Mouse (Mus musculus) forebrain, embryonic 14.5 days (tissue): ENCODE results near the gene Rasa4. TPM values are rescaled to one million over a fixed set of nuclear protein-coding genes. Genes with fewer than 3 reads are reported as not detected.
"Not testable (repeated sequence)": the region's sequence is repeated elsewhere in the genome, so short reads cannot be mapped to it uniquely, and the experiment has no call there.

Experiments
- ATAC-seq: fragments of 200-750 bp; cut with Nextera tagmentation; 2 replicates; pipeline ENCODE4 v1.8.0; 2017; ENCODE audit warnings: mild to moderate bottlenecking, moderate library complexity
- DNase-seq: peaks from one replicate; pipeline ENCODE4 v3.0.0-alpha.2; 2015; ENCODE audit warnings: low spot score
- H3K27ac ChIP-seq: fragments of 300-500 bp; sonication (generic); 2 replicates; pipeline ENCODE4 v1.5.1; 2014; ENCODE audit warnings: low read depth, mild to moderate bottlenecking, control low read depth, low read length, moderate library complexity
- H3K27me3 ChIP-seq: fragments of 300-500 bp; sonication (generic); replicated peaks from 2 replicates; pipeline ENCODE4 v1.6.1; 2014; ENCODE audit warnings: low read length, control low read depth, mixed read lengths; ENCODE audit not compliant: control insufficient read depth, insufficient read depth
- H3K36me3 ChIP-seq: fragments of 300-500 bp; sonication (generic); 2 replicates; pipeline ENCODE4 v1.6.1; 2014; ENCODE audit warnings: low read length, control low read depth; ENCODE audit not compliant: control insufficient read depth, insufficient read depth
- H3K4me1 ChIP-seq: fragments of 300-500 bp; sonication (generic); 2 replicates; pipeline ENCODE4 v1.6.1; 2014; ENCODE audit warnings: antibody characterized with exemption, low read length, control low read depth; ENCODE audit not compliant: control insufficient read depth, insufficient read depth
- H3K4me2 ChIP-seq: fragments of 300-500 bp; sonication (generic); 2 replicates; pipeline ENCODE4 v1.6.1; 2014; ENCODE audit warnings: mild to moderate bottlenecking, control low read depth, low read length
- H3K4me3 ChIP-seq: fragments of 300-500 bp; sonication (generic); 2 replicates; pipeline ENCODE4 v1.5.1; 2014; ENCODE audit warnings: low read depth, low read length, control low read depth
- H3K9ac ChIP-seq: fragments of 300-500 bp; sonication (generic); 2 replicates; pipeline ENCODE4 v1.6.1; 2014; ENCODE audit warnings: mild to moderate bottlenecking, low read length, control low read depth, moderate library complexity
- H3K9me3 ChIP-seq: fragments of 300-500 bp; sonication (generic); replicated peaks from 2 replicates; pipeline ENCODE4 v1.6.1; 2016; ENCODE audit warnings: low read length, control low read depth, mixed read lengths; ENCODE audit not compliant: control insufficient read depth
- WGBS: fragments of 180-500 bp; shearing (Covaris S2); extraction: QIAGEN DNeasy Blood & Tissue Kit; methylation state at CpG from one replicate; pipeline ENCODE4 v1.1.7; 2014; 5-methylcytosine and 5-hydroxymethylcytosine counted together
- polyA plus RNA-seq: library from polyadenylated mRNA; unstranded; fragments of >200 nt; fragmentation: Nextera tagmentation; extraction: Ambion mirVana; gene quantifications from 2 replicates; pipeline ENCODE4 v1.2.1, GENCODE M21; 2014

Gene Rasa4
- polyA plus RNA-seq, 1 experiment from 2014 or later = 4.9 TPM

DNA sequence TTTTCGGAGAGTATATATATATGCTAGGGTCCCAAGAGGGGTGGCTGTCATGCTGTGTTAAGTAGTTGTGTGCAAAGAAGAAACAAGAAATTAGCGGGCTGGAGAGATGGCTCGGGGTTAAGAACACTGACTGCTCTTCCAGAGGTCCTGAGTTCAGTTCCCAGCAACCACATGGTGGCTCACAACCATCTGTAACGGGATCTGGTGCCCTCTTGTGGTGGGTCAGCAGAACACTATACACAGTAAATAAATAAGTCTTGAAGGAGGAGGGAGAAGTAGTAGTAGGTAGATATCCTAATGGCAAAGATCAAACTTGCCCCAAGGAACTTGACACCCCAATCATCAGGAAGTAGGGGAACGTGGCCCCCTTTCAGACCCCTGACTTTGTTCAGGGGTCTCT, 59.0 kb downstream of the Rasa4 start:
- 84% methylated on average over 5 of the region's 5 CpGs for WGBS
- no peak for DNase-seq

DNA sequence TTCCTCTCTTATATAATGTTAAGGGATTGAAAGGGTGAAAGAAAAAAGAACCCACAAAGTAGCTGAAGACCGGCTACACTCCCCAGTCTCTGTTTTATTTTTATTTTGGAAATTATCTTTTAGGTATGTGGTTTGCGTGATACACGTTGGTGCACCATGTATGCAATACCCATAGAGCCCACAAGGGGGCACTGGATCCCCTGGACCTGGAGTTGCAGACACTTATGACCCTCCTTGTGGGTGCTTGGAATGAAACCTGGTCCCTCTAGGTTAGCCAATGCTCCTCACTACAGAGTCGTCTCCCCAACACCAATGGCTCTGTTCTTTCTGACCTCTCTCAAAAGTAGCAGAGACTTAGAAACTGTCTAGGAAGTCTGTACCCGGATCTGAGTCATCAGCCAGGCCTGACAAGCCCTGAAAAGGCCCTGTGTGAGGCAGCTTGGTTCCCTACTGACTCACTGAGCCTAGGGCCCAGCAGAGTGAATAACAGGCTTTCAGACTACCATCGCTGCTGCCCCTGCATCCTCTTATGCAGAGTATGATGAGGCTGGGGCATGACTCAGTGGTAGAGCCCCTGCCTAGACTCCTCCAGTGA, 59.5 kb downstream of the Rasa4 start:
- no peak overlapping the region for H3K9ac ChIP-seq
- H3K9me3 ChIP-seq = no peaks in the 10 kb centered on the region
- DNase-seq (no peak), ATAC-seq (no peak)
- H3K27ac ChIP-seq = no peak overlapping the region
- no peak overlapping the region for H3K4me3 ChIP-seq
- WGBS = 90% methylated on average over 6 of the region's 6 CpGs
- H3K27me3 ChIP-seq = no peaks in the 10 kb centered on the region
- peaks cover 36% of the 10 kb centered on the region for H3K36me3 ChIP-seq
- no peaks in the 10 kb centered on the region for H3K4me1 ChIP-seq
- no peak overlapping the region for H3K4me2 ChIP-seq

More for the DNA sequence above, 59.0 kb downstream of the Rasa4 start:
- no peak overlapping the region for H3K4me2 ChIP-seq
- peaks cover 36% of the 10 kb centered on the region for H3K36me3 ChIP-seq
- no peaks in the 10 kb centered on the region for H3K4me1 ChIP-seq
- H3K27me3 ChIP-seq = no peaks in the 10 kb centered on the region
- ATAC-seq = no peak
- H3K4me3 ChIP-seq = no peak overlapping the region
- no peak overlapping the region for H3K9ac ChIP-seq
- no peak overlapping the region for H3K27ac ChIP-seq
- H3K9me3 ChIP-seq = no peaks in the 10 kb centered on the region

DNA sequence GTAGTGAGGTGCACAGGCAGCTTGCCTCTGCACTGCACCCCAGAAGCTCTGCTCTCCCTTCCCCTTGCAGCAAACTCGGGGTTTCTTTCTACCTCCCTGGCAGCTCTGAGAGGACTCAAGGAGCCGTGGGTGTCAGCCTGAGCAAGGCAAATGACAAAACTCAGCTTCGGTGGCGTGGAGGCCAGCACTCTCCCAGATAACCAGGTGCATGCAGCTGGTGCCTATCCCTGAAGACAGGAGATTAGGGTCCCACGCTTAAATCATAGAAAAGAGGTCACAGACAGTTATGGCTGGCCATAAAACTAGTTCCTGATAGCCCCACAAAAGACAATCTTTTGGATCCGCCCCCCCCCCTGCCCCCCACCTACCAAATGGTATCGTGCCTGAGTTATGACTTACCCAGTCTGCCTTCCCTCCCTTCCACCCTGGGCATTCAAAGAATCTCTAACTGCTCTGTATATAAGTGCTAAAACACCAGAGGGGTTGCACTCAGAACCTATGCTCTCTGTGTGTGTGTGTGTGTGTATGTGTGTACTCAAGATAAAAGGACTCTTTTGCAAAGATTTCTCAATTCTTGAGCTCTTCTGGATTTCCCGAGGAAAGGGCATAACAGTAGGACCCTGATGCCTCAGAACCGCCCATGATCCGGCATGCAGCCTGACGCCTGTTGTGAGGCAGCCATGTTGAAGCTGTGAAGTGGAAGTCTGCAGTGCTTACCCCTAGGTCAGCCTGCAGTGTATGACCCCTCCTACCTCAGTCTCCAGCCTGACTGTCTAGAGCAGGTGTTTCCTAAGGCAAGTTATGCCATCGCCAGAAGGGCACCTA, 61.1 kb downstream of the Rasa4 start:
- H3K4me3 ChIP-seq = no peak overlapping the region
- no peak overlapping the region for H3K4me2 ChIP-seq
- no peaks in the 10 kb centered on the region for H3K4me1 ChIP-seq
- DNase-seq (no peak), ATAC-seq (no peak)
- H3K36me3 ChIP-seq = peaks cover 25% of the 10 kb centered on the region
- WGBS = 74% methylated on average over 12 of the region's 12 CpGs
- H3K27ac ChIP-seq = no peak overlapping the region
- H3K9ac ChIP-seq = no peak overlapping the region
- no peaks in the 10 kb centered on the region for H3K27me3 ChIP-seq
- no peaks in the 10 kb centered on the region for H3K9me3 ChIP-seq

DNA sequence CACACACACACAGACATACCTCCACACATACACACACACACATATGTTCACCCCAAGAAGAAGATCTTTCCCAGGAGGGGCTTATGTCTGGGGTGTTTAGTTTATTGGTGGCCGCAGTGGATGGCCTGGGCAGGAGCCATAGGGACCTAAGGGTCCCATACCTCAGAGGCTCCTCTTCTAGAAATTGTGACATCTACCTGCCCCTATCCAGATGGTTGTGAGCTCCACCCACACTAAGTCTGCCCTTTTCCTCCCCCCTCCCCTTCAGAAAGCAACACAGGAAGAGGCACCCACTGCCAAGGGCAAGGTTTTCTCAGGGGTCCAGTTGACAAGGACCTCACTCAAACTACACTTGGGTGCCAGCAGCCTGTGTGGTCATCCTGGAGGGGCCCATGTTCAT, 63.2 kb downstream of the Rasa4 start:
- H3K36me3 ChIP-seq = peaks cover 4% of the 10 kb centered on the region
- WGBS = 90% methylated on average over 1 of the region's 1 CpGs
- no peak overlapping the region for H3K4me3 ChIP-seq
- no peaks in the 10 kb centered on the region for H3K9me3 ChIP-seq
- H3K9ac ChIP-seq = no peak overlapping the region
- H3K27me3 ChIP-seq = no peaks in the 10 kb centered on the region
- DNase-seq (no peak), ATAC-seq (no peak)
- H3K4me1 ChIP-seq = no peaks in the 10 kb centered on the region
- no peak overlapping the region for H3K27ac ChIP-seq
- no peak overlapping the region for H3K4me2 ChIP-seq

DNA sequence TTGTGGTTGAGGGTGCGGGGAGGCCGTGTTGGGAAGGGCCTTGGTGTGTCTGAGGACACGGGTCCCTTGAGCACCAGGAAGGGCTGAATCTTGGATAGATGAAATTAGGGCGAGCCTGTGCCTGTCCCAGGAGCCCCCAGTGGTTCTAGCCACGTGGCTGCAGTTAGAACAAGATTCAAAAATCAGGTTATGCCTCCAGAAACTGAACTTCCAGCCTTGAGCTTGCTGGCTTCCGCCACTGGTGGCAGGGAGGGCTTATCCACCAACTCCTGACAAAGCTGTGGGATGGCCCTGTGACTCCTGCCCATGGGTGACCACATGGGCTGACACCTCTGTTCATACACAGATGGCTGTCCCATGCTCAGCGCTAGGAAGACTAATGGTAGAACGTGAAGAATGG, 64.0 kb downstream of the Rasa4 start:
- Histone ChIP-seq H3K9ac (no peak overlapping the region), H3K27ac (no peak overlapping the region), H3K9me3 (no peaks in the 10 kb centered on the region), H3K36me3 (no peaks in the 10 kb centered on the region), H3K4me3 (no peak overlapping the region), H3K27me3 (no peaks in the 10 kb centered on the region), H3K4me1 (no peaks in the 10 kb centered on the region), H3K4me2 (no peak overlapping the region)
- no peak for ATAC-seq
- no peak for DNase-seq
- 71% methylated on average over 8 of the region's 8 CpGs for WGBS

DNA sequence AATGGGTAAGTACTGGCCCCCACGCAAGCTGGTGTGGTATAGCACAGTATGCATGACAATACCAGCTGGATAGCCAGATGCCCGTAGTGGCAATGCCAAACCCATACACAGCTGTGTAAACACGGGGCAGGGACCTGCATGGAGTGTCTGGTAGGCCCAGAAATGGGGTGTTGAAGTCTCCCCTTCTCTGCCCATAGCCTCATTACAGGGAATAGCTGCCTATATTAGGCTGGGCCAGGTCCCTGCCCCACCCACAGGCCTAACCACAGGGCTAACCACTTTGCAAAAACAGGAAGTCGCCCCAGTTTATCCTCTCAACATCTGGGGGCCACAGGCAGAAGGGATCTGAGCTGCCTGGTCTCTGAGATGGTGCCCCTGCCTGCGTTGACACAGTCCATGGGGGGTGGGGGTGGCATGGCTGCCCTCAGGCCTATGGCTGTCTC, 65.4 kb downstream of the Rasa4 start:
- H3K4me1 ChIP-seq, H3K9ac ChIP-seq, H3K27ac ChIP-seq, H3K27me3 ChIP-seq, H3K9me3 ChIP-seq, ATAC-seq, H3K4me2 ChIP-seq, DNase-seq, H3K4me3 ChIP-seq, H3K36me3 ChIP-seq: not testable (repeated sequence)
- 79% methylated on average over 5 of the region's 5 CpGs for WGBS

DNA sequence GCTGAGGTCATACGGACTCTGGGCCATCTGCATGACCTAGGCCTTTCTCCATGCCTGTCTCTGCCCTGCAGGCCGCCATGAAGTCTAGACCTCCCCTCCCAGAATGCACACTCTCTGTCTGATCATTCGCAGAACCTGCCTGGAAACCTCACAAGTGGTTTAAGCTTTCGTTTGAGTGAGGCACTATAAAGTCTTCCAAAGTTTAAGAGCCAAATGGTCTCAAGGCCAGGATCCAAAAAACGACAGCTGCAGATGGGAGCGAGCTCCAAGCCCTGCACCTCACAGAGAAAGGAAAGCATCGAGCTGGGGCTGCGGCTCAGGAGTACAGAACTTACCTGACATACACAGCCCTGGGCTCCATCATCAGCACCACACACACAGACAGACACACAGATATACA, 68.6 kb downstream of the Rasa4 start:
- H3K27ac ChIP-seq = no peak overlapping the region
- H3K4me3 ChIP-seq = no peak overlapping the region
- no peaks in the 10 kb centered on the region for H3K36me3 ChIP-seq
- DNase-seq (no peak), ATAC-seq (no peak)
- 82% methylated on average over 8 of the region's 8 CpGs for WGBS
- no peak overlapping the region for H3K9ac ChIP-seq
- no peak overlapping the region for H3K4me2 ChIP-seq
- H3K4me1 ChIP-seq = no peaks in the 10 kb centered on the region
- no peaks in the 10 kb centered on the region for H3K9me3 ChIP-seq
- no peaks in the 10 kb centered on the region for H3K27me3 ChIP-seq

DNA sequence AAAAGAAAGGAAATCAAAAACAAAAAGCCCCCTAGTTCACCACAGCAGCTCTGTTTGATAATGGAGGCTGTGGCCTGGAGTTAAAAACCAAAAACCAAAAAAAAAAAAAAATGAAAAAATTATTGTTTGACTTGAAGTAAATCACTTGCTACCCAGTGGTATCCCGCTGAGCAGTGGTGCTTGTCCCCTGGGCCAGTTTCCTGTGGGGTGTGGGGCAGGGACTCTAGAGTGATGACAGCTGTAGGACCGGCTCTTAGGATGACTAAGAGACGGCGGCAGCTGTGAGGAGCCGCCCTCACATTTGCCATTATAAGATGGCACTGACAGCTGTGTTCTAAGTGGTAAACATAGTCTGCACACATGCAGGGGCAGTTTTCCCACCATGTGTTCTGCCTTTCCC, 71.7 kb downstream of the Rasa4 start:
- no peaks in the 10 kb centered on the region for H3K4me1 ChIP-seq
- ATAC-seq (no peak), DNase-seq (no peak)
- H3K27ac ChIP-seq = no peak overlapping the region
- H3K4me3 ChIP-seq = no peak overlapping the region
- no peak overlapping the region for H3K4me2 ChIP-seq
- no peaks in the 10 kb centered on the region for H3K9me3 ChIP-seq
- H3K9ac ChIP-seq = no peak overlapping the region
- WGBS = 84% methylated on average over 5 of the region's 5 CpGs
- no peaks in the 10 kb centered on the region for H3K27me3 ChIP-seq
- no peaks in the 10 kb centered on the region for H3K36me3 ChIP-seq

DNA sequence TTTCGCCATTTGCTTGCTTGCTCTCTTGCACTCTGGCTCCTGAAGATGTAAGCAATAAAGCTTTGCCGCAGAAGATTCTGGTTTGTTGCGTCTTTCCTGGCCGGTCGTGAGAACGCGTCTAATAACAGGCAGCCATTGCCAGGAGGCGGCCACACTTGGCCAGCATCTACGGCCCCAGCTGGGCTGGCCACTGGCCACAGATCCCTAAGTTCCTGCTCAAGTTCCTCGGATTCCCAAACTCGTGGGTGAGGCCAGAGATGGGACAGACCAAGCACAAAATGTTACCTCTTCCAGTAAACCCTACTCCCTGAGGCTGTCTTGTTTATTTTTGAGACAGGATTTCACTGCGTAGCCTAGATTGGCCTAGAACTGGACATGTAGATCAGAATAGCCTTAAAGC, 76.4 kb downstream of the Rasa4 start:
- H3K9ac ChIP-seq, H3K4me2 ChIP-seq, H3K27me3 ChIP-seq, H3K9me3 ChIP-seq, H3K36me3 ChIP-seq, H3K27ac ChIP-seq, ATAC-seq, DNase-seq, H3K4me3 ChIP-seq, H3K4me1 ChIP-seq: not testable (repeated sequence)
- 91% methylated on average over 11 of the region's 12 CpGs for WGBS
